Mouse (Mus musculus): ENCODE measurements around the gene Gm3248. TPM values are rescaled to one million over a fixed set of nuclear protein-coding genes. Genes with fewer than 3 reads are reported as not detected.
A peak's percentile ranks its signal among the peaks of the same experiment; 100 is the strongest.
"Not testable (repeated sequence)": the region's sequence is repeated elsewhere in the genome, so short reads cannot be mapped to it uniquely, and the experiment has no call there.

Gm3248 gene
- polyA plus RNA-seq (2014; fragmentation: Nextera tagmentation; extraction: Ambion mirVana), result 1.0 and 1.5 TPM in 2 replicates

DNA sequence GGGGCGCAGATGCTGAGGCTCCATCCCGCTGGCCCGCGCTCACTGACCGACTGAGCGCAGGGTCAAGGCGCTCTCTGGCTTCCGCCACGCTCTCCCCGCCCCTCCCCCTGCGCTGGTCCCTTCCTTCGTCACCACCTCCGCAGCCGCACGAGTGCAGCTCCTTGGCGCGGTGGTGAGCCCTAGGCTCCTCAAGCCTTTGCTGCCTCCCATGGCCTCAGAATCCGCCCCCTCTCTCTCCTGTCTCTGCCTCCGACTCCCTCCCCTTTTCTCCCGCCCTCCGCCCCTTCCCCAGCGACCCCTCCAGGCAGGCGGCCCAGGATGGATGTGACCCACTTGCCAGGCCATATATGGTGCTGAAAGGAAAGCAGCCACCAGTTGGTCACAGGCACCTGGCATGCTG, at the start of gene Gm3248:
Gene Gm3248, minus strand, starts transcription at position 111 of the 400 bp plus-strand sequence.
- H3K9me3 ChIP-seq (replicated peaks; ENCODE audit: control insufficient read depth, low read length); H3K27me3 ChIP-seq (replicated peaks; ENCODE audit: control insufficient read depth, insufficient read depth, low read length); H3K27ac ChIP-seq (ENCODE audit: low read depth, low read length); H3K36me3 ChIP-seq (ENCODE audit: control insufficient read depth, insufficient read depth, low read length); H3K4me1 ChIP-seq (ENCODE audit: control insufficient read depth, insufficient read depth, low read length); ATAC-seq: not testable (repeated sequence)
- DNase-seq (ENCODE audit: low spot score), result peak; percentile 32
- Histone ChIP-seq H3K4me2 (ENCODE audit: low read length) (peak within 1 kb of the TSS; percentile 68), H3K4me3 (ENCODE audit: low read depth, low read length) (peak within 1 kb of the TSS; percentile 42), H3K9ac (ENCODE audit: low read length) (peak within 1 kb of the TSS; percentile 56)
- WGBS, result 0% methylated on average over 10 of the region's 23 CpGs

DNA sequence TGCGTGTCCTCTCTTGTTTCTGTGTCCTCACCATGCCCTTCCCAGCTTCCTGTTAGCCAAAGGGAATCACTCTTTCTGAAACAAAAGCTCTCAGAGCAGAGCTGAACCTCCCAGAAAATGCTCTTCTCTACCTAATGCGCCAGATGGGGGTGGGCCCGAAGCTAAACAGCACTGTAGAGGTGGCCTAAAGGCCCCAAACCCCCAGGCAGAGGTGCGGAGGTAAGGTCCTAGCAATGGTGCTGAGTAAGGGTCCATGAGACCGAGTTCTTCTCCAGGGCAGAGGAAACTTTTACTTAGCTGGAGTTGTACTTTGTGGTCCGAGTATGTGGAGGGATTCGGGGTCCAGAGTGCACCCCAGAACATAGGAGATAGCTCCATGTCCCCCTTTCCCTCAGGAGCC, 25.6 kb upstream of the Gm3248 start:
- not testable (repeated sequence) for H3K27me3 ChIP-seq (replicated peaks; ENCODE audit: control insufficient read depth, insufficient read depth, low read length); DNase-seq (ENCODE audit: low spot score); H3K9ac ChIP-seq (ENCODE audit: low read length); H3K36me3 ChIP-seq (ENCODE audit: control insufficient read depth, insufficient read depth, low read length); H3K9me3 ChIP-seq (replicated peaks; ENCODE audit: control insufficient read depth, low read length); ATAC-seq; H3K4me1 ChIP-seq (ENCODE audit: control insufficient read depth, insufficient read depth, low read length); H3K4me2 ChIP-seq (ENCODE audit: low read length); H3K4me3 ChIP-seq (ENCODE audit: low read depth, low read length); H3K27ac ChIP-seq (ENCODE audit: low read depth, low read length)
- WGBS, result 90% methylated on average over 5 of the region's 7 CpGs

DNA sequence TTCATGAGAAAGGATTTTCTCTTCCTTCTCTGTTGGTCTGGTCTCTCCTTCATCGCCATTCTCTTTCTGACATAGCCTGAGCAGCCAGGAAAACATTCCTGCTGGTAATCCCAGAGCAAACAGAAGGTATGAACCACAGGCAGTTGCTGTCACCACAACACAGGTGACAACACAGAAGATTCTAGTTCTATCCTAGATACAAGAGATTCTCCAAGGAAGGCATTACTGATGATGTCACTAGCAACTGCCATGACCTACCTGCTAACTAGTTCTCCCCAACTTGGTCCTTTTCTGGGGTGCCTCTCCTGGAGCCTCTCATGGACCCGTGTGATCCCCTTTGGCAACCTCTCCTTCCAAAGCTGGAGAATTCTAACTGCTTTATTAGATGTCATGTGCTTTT, 17.5 kb upstream of the Gm3248 start, which contains the start of gene Gm3453:
Gene Gm3453, minus strand, starts transcription at position 101 of the 400 bp plus-strand sequence.
- H3K4me3 ChIP-seq (ENCODE audit: low read depth, low read length); H3K27me3 ChIP-seq (replicated peaks; ENCODE audit: control insufficient read depth, insufficient read depth, low read length); DNase-seq (ENCODE audit: low spot score); ATAC-seq; H3K27ac ChIP-seq (ENCODE audit: low read depth, low read length); H3K9ac ChIP-seq (ENCODE audit: low read length); H3K36me3 ChIP-seq (ENCODE audit: control insufficient read depth, insufficient read depth, low read length); H3K4me1 ChIP-seq (ENCODE audit: control insufficient read depth, insufficient read depth, low read length); H3K4me2 ChIP-seq (ENCODE audit: low read length); H3K9me3 ChIP-seq (replicated peaks; ENCODE audit: control insufficient read depth, low read length): not testable (repeated sequence)
- 51% methylated on average over 2 of the region's 2 CpGs for WGBS

DNA sequence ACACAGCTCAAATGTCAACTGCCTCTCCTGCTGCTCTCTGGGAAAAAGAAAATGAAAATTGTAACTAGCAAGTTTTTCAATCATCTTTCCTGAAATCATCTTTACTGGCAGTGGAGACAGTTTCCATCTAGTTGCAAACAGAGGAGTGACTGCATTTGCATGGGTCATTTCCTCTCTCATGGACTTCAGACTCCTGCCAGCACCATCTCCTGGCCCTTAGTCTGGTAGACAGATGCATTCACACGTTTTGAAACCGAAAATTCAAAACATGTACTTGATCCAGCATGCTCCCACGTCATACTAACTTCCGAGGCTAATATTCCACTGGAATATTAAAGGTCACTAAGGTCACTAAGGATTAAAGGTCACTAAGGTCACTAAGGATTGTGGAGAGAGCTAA, 896 bp upstream of the Gm3248 start:
- H3K27ac ChIP-seq (ENCODE audit: low read depth, low read length); H3K4me3 ChIP-seq (ENCODE audit: low read depth, low read length); H3K9ac ChIP-seq (ENCODE audit: low read length); H3K4me1 ChIP-seq (ENCODE audit: control insufficient read depth, insufficient read depth, low read length); H3K4me2 ChIP-seq (ENCODE audit: low read length); H3K36me3 ChIP-seq (ENCODE audit: control insufficient read depth, insufficient read depth, low read length); H3K9me3 ChIP-seq (replicated peaks; ENCODE audit: control insufficient read depth, low read length); ATAC-seq; H3K27me3 ChIP-seq (replicated peaks; ENCODE audit: control insufficient read depth, insufficient read depth, low read length); DNase-seq (ENCODE audit: low spot score): not testable (repeated sequence)
- WGBS, result 9% methylated on average over 4 of the region's 4 CpGs

DNA sequence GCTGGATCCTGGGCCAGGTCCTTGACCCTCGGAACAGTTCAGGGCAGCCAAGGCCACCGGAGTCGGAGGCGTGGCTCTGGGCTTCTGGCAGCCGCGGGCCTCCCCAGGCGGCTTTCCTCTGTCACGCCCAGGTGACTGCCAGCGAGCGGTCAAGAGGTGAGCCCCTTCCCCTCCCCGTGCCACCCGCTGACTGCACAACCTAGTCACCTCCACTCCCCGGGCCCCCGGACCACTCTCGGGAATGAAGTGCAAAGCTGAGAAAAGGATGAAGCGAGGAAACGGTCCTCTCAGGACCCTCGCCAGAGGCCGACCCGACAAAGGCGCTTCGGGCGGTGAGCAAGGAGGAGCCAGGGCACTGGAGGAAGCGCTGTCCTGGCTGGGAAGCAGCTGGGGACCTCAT, 443 bp downstream of the Gm3248 start:
- Histone ChIP-seq H3K4me3 (ENCODE audit: low read depth, low read length) (peak overlapping the region; percentile 42), H3K4me2 (ENCODE audit: low read length) (peak overlapping the region; percentile 68), H3K9ac (ENCODE audit: low read length) (peak overlapping the region; percentile 56)
- not testable (repeated sequence) for H3K27me3 ChIP-seq (replicated peaks; ENCODE audit: control insufficient read depth, insufficient read depth, low read length); H3K36me3 ChIP-seq (ENCODE audit: control insufficient read depth, insufficient read depth, low read length); H3K9me3 ChIP-seq (replicated peaks; ENCODE audit: control insufficient read depth, low read length); H3K4me1 ChIP-seq (ENCODE audit: control insufficient read depth, insufficient read depth, low read length); ATAC-seq; H3K27ac ChIP-seq (ENCODE audit: low read depth, low read length)
- under 1% methylated on average over 22 of the region's 24 CpGs for WGBS
- DNase-seq (ENCODE audit: low spot score), result peak; percentile 5

DNA sequence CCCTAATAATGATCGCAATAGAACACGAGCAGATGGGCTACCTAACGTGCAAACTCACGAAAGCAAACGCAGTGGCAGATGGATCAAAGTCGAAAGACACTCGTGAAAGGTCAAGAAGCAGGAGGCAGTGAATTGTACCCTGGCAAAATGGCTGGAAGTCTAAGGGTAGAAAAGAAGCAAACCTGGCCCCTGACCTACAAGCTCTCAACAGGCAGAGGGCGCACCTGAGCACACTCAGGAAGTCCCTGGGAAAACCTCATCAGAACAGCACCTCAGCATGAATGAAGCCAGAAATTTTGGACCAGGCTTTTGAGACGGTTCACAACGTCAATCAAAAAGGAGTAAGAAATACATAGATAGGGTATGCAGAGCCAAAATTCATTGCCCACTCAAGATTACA, 1.1 kb downstream of the Gm3248 start:
- not testable (repeated sequence) for H3K4me3 ChIP-seq (ENCODE audit: low read depth, low read length); H3K4me1 ChIP-seq (ENCODE audit: control insufficient read depth, insufficient read depth, low read length); H3K4me2 ChIP-seq (ENCODE audit: low read length); H3K27ac ChIP-seq (ENCODE audit: low read depth, low read length); H3K36me3 ChIP-seq (ENCODE audit: control insufficient read depth, insufficient read depth, low read length); H3K27me3 ChIP-seq (replicated peaks; ENCODE audit: control insufficient read depth, insufficient read depth, low read length); ATAC-seq; DNase-seq (ENCODE audit: low spot score); H3K9ac ChIP-seq (ENCODE audit: low read length); H3K9me3 ChIP-seq (replicated peaks; ENCODE audit: control insufficient read depth, low read length)
- 0% methylated on average over 3 of the region's 10 CpGs for whole genome bisulfite sequencing

DNA sequence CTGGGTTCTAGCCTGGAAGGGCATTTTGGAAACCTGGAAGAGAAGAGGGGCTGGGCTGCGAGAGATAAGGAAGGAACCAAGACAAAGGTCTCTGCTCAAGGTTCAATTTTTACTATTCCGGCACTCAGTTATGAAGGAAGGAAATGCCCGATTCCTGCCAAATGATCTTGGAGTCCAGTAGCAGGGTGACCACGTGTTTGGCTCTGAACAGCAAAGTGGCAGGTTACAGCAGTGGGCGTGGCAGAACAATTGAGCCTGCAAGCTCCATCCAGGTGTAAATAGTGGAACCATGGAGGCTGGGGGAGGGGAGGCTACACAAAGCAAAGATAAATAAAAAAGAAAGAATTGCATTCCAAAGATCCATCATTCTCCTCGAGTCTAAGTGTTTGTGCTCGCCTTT, 38.3 kb downstream of the Gm3248 start:
- not testable (repeated sequence) for H3K4me3 ChIP-seq (ENCODE audit: low read depth, low read length); DNase-seq (ENCODE audit: low spot score); H3K27me3 ChIP-seq (replicated peaks; ENCODE audit: control insufficient read depth, insufficient read depth, low read length); ATAC-seq; H3K4me2 ChIP-seq (ENCODE audit: low read length); H3K9me3 ChIP-seq (replicated peaks; ENCODE audit: control insufficient read depth, low read length); H3K9ac ChIP-seq (ENCODE audit: low read length); H3K4me1 ChIP-seq (ENCODE audit: control insufficient read depth, insufficient read depth, low read length); H3K27ac ChIP-seq (ENCODE audit: low read depth, low read length); H3K36me3 ChIP-seq (ENCODE audit: control insufficient read depth, insufficient read depth, low read length)
- 84% methylated on average over 7 of the region's 7 CpGs for WGBS

DNA sequence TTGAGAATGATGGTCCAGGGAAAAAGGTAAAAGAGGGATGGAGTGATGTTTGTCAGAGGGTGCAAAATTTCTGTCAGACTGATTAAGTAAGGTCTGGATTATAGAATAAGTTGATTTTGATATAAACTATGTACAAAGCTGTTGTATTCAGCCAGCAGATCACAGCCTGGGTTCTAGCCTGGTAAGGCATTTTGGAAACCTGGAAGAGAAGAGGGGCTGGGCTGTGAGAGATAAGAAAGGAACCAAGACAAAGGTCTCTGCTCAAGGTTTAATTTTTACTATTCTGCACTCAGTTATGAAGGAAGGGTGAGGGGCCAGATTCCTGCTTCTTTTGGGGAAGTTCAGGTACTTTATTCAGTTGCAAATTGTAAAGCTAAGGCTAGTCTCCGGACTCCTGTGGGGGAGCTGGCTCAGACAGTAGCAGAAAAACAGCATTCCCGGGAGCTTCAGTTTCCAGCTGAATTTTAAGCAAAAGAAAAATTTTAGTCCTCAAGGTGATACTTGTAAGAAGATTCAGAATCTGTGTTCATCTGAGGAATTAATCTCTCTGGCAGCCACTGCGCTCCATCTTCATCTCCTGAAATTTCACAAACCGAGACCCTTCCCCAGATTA, 43.1 kb downstream of the Gm3248 start:
- not testable (repeated sequence) for H3K27ac ChIP-seq (ENCODE audit: low read depth, low read length); H3K4me2 ChIP-seq (ENCODE audit: low read length); H3K9me3 ChIP-seq (replicated peaks; ENCODE audit: control insufficient read depth, low read length); H3K36me3 ChIP-seq (ENCODE audit: control insufficient read depth, insufficient read depth, low read length); ATAC-seq; DNase-seq (ENCODE audit: low spot score); H3K4me1 ChIP-seq (ENCODE audit: control insufficient read depth, insufficient read depth, low read length); H3K27me3 ChIP-seq (replicated peaks; ENCODE audit: control insufficient read depth, insufficient read depth, low read length); H3K4me3 ChIP-seq (ENCODE audit: low read depth, low read length); H3K9ac ChIP-seq (ENCODE audit: low read length)
- WGBS, result 83% methylated on average over 4 of the region's 4 CpGs

DNA sequence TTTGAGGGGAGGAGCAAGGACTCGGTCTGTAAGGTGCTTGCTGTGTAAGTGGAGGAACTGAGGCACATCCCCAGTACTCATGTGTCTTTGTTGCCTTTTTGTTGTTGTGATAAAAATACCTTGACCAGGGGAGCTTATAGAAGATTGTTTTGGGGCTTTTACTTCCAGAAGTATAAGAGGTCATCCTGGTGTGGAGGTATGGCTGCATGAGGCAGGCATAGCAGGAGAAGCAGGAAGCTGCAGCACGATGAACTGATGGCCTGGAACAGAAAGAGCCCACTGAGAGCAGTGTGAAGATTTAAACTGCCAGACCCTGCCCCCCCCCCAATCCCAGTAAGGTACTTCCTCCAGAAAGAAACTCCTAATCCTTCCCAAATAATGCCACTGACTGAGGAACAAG, 47.8 kb downstream of the Gm3248 start:
- H3K27me3 ChIP-seq (replicated peaks; ENCODE audit: control insufficient read depth, insufficient read depth, low read length); ATAC-seq; H3K9ac ChIP-seq (ENCODE audit: low read length); DNase-seq (ENCODE audit: low spot score); H3K27ac ChIP-seq (ENCODE audit: low read depth, low read length); H3K36me3 ChIP-seq (ENCODE audit: control insufficient read depth, insufficient read depth, low read length); H3K4me3 ChIP-seq (ENCODE audit: low read depth, low read length); H3K9me3 ChIP-seq (replicated peaks; ENCODE audit: control insufficient read depth, low read length); H3K4me2 ChIP-seq (ENCODE audit: low read length); H3K4me1 ChIP-seq (ENCODE audit: control insufficient read depth, insufficient read depth, low read length): not testable (repeated sequence)
- WGBS, result 86% methylated on average over 2 of the region's 2 CpGs
